Mouse (Mus musculus): ENCODE data around the gene E2f6. TPM values are rescaled to one million over a fixed set of nuclear protein-coding genes. Genes with fewer than 3 reads are reported as not detected.

The E2f6 gene
- total RNA-seq, 2 experiments from 2014 or later, result 27.5 to 43.8 TPM

DNA sequence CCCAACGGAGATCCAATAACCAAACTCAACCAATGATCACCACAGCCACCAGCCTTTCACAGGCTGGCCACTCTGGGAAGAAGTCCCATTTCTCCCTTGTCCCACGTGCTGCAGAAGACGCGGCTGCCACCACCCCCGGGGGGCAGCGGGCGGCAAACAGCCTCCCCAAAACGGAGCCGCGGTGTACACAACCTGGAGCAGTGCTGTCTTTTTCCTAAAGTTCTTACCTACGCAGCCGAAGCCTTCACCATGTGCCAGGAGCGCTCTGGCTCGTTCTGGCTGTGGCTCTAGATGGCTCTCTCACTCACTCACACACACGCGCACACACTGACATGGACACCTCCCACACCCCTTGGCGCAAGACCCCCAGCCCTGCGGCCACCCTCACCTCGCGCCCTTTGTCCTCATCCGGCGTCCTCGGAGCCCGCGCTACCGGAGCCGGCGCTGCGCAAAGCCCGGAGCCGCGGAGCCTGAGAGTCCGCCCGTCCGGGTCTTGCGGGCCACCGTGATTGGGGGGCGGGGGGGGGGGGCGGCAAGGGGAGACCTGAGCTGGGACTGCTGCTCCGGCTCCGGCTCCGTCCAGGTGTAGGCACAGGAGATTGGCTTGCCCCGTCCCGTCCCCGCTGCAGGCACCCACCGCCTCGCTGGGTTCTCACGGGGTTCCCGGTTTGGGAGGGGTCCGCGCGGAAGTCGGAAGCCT, 10.4 kb upstream of the E2f6 start, which contains the start of gene Greb1:
TSS of gene Greb1 (minus strand) at position 628 of the 700 bp plus-strand sequence.
- DNase-seq, result peak; percentile 69

DNA sequence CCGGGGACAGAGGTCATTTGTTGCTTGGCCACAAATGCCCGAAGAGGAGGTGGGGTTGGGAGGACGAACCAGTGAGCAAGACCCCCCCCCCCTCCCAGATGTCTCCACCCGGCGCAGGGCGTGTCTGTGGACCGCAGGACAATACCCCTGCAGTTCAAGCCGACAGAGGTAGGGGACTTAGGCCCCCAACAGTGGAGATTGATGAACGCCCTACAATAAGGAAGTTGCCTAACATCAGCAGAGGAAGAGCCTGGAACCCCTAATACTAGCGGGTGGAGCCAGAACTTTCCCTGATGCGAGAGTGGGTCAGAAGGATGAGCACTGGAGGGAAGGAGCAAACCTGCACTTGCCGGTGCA, 9.8 kb upstream of the E2f6 start:
- no peak for DNase-seq

DNA sequence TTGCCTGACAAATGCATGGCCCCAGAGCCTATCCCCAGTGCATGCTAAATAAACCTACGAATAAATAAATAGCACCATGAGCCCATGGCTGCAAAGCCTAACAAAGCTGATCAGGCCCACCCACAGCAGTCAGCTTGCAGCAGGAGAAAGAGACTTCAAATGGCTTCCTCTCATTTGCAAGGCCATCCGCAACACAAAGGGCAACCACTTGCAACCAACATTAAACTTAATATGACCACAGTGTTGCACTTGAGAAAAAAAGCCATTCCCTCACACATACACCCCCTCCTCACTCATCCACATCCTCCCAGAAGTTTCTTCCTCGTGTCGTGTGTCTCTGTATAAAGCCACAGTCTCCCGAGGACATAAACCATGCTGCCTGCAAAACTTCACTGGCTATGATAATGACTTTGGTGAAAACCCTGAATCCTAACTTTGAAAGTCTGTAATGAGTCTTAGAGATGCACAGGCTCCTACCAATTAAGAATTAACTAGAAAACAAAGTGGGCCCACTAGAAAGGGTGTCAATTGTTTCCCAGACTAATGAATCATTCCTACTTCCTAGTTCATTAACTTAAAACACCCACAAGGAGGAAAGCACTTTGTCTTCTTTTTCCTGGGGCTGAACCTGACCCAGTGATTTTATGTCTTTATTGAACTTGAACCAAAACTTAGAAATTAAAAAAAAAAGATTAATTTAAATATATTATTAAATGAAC, 7.4 kb upstream of the E2f6 start:
- DNase-seq, result no peak

DNA sequence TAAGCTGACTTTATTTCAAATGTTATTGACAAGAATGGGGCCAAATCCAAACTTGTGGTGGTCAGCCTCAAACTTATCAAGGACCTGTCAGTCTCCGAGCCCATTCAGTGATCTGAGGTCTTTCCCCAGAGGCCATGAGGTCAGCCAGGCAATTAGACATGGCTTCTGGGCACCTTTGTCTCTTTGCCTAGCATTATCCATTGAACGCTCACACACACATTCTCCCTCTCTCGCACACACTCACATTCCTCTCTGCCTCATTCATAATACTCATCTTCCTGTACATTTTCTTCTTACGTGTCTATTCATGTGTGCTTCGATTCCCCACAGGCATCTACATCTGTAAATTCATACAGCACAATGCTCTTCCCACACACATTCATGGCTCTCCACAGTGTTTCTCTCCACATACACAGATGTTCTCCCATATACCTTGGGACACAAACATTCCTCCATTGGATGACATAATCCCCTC, 6.8 kb upstream of the E2f6 start:
- no peak for DNase-seq

DNA sequence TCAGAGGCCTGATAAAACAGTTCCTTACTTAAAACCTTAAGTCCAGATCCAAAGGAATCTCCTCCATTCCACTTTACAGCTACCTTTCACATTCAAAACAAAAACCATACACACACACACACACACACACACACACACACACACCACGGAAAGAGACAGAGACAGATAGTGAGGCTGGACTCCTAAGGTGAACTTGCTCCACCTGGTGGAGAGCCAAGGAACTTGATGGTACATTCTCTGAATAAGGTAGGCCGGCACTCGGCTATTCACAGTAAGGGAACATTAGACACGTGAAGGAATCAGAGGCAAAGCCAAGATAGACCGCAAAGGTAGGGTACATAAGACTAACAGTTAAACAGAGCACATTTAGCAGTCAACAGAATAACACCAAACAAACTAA, 5.3 kb upstream of the E2f6 start:
- DNase-seq, result peak; percentile 90

DNA sequence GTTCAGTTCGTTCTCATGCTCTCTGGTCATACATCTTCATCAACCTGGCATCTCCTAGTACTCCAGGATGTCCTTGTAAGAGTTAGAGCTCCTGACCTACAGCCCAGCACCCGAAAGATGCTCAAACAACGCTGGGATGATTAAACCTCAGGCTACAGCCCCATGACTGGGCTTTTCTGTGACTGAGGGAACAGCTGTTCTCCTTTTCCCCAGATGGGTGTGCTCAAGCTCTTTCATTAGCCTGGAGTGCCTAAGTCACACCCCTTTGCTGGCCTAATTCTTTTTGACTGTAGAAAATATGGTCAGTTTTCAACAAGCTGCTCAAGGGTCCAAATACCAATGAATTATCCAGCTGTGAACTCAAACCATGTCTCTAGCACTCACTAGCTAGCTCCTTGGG, 2.7 kb upstream of the E2f6 start:
- DNase-seq, result peak; percentile 56

DNA sequence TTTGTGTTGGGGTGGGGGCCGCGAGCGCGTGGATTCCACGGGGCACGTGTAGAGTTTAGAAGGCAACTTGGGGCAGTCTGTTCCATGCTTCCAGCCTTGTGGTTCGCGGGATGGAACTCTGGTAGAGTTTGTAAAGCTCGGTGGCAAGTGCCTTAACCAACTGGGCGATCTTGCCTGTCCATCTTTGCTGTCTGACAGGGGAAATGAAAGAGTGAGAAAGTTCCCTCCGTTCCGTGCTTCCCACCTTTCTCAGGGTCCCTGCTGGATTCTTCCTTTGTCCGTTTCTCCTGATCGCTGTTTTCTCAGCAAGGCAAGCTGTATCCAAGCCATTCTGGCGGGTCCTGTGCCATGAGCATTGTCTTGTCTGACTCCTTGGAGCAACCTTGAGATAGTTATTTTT, 714 bp downstream of the E2f6 start:
- no peak for DNase-seq

DNA sequence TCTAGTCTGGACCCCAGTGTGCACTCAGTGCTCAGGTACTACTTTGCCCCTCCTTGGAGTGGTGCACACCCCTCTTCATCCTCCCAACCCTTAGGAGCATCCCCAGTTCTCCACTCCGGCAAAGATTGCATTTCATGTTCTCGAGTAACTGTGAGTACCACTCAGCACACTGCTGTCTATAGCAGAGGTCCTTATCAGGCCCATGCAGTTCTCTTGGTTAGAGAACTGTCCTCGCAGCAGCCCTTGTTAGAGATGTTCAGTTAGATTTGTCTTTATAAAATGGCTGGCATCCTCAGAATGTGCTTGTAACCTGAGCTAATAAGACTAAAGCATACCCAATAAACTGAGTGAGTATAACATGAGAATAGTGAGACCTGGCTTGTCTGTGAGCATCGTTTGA, 6.4 kb downstream of the E2f6 start:
- no peak for DNase-seq

DNA sequence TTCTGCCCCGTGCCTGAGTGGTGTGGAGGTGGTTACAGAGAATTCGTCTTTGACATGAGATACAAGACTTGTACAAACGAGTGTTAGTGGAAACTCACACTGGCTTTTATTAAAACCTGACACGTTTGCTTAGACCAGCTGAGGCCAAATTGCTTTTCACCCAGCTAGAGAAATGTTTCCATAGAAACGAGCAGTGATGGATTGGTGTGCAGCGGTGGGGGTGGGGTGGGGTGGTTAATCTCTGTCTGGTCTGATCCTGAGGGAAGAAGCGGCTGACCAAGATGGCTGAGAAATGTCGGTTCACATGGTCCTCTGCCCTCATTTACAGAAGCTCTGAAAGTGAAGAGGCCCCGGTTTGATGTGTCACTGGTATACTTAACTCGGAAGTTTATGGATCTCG, 7.8 kb downstream of the E2f6 start:
- DNase-seq, result no peak

DNA sequence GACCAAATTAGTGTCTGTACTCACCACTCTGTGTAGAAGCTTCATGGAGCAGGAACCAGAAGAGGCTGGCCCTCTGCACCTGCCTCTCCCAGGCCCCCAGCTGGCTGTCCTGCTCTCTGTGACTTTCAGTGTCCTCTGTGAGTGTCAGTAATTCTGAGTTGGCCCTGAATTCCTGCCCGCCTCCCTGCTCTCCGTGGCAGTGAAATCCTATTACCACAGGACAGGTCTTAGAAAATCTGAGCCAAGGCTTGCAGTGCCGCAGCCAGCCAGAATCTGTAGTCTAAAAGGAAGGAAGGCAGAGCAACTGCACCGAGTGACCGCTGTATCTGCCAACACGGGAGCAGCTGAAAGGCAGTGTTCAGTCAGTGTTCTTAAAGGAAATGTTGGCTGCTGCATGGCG, 10.0 kb downstream of the E2f6 start:
- DNase-seq, result peak; percentile 49

DNA sequence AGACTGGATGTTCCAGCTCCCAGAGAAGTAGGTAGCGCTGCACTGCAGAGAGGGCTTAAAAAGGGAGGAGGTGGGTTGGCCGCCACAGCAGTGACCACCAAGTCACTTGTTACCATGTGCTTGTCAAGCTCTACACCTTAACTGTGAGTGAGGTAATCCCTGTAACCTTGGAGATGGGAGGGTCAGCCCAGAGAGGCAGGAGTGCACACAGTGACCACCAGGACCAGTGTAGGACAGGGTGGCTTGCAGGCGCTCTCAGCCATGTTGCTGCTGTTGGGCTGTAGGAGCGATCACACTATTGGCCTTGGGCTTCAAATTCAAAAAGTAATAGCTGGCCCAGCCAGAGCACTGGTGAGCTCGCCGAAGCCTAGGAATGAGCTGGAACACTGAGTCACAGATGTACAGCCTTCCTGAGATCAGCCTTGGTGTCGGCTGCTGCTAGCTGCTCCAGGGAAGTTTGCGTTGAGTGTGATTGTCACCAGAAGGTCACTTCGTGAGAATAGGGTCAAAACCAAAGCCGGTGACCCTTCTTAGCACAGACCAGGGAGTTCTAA, 11.5 kb downstream of the E2f6 start:
- peak; percentile 56 for DNase-seq

DNA sequence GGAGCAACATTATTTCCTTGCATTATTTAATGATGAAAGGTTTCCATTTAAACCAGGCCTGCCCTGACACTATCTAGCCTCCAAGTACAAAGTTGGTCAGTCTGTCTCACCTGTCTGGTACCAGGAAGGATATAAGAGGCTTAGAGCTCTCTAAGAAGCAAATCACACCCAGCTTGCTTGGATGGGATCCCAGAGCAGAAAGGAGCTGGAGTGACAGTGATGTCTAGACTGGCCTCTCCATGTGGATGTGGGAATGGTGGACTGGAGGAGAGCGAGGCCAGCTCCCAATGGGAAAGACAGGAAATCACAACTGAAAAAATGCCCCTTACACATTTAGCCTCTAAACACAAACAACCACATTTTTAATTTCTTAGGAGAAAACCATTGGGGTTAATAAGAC, 12.9 kb downstream of the E2f6 start:
- no peak for DNase-seq

DNA sequence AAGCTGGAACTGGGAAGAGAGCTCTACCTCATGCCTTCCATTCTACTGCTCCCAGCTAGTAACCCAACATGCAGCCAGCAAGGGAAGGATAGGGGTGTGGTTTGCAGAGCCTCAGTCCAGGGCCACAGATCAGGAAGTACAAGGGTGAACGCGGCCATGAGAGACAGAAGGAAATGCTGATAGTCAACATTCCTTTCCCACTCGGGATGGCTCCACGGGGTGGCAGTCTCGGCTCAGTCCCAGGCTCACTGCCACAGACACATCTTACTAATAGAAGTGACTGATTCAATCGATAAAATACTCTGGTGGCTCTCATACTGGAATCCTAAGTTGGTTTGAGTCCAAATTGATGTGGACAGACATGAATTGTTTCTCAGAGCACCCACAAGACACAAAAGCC, 17.7 kb downstream of the E2f6 start:
- peak; percentile 72 for DNase-seq

DNA sequence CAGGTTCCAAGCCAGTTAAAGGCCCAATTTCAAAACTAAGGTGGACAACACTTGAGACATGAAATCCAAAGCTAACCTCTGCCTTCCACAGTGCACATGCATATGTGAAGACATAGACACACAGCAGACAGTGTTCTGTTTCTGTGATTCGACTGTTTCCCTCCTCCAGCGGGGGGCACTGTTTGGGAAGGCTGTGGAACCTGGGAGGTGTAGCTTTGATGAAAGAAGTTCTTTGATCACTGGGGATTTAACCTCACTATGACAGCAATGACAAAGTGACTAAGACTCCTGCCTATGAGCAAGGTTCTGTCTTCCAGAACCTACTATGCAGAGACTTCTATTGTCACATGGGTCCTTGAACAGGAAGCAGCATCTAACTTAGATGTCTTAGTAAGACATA, 19.0 kb downstream of the E2f6 start:
- peak; percentile 50 for DNase-seq

DNA sequence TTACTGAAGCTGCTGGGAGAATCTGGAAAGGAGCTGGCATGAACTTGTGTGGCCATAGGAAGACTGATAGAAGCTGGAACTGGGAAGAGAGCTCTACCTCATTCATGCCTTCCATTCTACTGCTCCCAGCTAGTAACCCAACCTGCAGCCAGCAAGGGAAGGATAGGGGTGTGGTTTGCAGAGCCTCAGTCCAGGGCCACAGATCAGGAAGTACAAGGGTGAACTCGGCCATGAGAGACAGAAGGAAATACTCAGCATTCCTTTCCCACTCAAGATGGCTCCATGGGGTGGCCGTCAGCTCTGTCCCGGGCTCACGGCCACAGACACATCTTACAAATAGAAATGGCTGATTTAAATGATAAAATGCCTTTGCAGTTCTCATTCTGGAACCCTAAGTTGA, 20.3 kb downstream of the E2f6 start:
- no peak for DNase-seq

DNA sequence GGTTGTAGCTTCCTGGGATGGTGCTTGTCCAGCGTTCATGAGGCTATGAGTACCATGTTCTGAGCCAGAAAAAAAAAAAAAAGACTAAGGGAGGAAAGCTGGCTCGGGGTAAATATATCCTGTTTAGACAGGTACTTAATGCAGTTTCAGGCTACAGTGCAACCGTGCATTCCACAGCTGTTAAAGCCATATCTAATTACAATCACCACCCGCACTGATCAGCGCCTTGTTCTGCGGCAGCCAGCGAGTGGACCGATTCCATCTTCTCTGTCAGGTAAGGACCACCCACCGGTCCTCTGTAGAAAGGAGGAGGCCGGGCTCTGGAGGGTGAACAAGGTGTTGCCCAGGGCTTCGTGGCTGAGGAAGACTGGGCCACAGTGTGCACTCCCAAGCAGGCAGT, 23.9 kb downstream of the E2f6 start:
- DNase-seq, result no peak

DNA sequence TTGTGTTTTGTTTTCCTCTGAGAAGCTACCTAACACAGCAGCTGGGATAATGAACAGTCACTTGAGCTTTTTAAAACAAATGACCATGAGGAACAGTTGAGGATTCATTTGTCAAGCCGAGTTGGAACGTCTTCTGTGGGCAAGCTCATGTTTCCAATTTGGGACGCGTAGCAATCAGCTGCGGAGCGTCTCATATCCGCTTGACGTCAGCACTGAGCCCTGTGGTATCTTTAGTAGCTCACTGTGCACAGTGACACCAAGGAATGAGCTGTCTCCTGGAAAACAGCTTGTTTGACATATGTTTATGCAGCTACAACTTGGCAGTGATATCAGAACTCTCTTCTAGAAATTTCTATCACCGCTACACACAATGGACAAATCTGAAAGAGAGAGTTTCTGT, 25.4 kb downstream of the E2f6 start:
- peak; percentile 71 for DNase-seq

DNA sequence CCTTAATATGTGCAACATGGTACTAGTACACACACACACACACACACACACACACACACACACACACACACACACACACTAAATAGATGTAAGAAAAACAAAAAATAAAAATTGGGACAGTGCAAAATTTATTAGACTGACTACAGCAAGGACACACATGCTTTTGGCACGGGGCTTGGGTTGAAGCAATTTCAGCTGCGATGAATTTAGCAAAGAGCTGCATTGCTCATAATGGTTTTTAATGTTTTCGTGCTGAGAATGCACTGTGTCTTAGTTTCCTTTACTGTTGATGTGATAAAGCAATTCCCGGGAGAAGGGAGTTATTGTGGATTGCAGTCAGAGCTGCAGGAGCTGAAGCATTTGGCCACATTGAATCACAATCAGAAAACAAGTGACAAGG, 27.0 kb downstream of the E2f6 start:
- peak; percentile 65 for DNase-seq

DNA sequence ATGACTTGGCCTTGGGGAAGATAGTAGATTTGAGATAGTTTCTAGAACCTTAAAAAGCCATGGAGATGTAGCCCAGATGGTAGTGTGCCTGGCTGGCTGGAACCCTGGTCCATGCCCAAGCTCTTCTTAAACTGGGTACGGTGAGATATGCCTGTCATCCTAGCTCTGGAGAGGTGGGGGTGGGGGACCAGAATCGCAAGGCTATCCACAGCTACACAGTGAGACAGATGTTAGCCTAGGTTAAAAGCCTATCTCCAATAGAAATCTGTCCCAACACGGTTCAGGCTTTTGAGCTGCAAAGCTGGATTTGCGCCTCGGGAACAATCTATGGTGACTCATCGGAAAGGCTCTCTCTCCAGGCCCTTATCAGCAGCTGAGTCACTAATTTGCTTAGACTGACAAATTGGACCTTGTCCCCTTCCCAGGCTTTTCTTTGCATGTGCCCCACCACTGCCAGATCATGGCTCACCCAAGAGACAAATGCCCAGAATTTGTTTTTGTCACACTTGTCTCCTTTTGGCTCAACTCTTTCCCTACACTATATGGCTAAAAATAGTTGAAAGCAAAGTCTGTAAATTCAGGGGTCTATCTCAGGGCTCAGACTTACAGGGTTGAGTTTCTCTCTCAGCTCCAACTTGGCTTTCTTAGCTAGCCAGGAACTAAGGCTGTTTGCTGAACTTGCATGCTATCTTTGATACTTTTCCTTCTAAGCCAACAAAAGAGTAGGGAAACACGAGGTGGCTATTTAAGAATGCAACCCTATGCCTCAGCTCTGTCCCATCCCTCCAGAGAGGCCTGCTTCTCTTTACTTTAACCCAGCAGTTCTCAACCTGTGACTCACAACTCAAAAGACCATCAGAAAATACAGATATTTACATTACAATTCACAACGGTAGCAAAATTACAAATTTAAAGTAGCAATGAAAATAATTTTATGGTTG, 30.3 kb downstream of the E2f6 start:
- peak; percentile 65 for DNase-seq

DNA sequence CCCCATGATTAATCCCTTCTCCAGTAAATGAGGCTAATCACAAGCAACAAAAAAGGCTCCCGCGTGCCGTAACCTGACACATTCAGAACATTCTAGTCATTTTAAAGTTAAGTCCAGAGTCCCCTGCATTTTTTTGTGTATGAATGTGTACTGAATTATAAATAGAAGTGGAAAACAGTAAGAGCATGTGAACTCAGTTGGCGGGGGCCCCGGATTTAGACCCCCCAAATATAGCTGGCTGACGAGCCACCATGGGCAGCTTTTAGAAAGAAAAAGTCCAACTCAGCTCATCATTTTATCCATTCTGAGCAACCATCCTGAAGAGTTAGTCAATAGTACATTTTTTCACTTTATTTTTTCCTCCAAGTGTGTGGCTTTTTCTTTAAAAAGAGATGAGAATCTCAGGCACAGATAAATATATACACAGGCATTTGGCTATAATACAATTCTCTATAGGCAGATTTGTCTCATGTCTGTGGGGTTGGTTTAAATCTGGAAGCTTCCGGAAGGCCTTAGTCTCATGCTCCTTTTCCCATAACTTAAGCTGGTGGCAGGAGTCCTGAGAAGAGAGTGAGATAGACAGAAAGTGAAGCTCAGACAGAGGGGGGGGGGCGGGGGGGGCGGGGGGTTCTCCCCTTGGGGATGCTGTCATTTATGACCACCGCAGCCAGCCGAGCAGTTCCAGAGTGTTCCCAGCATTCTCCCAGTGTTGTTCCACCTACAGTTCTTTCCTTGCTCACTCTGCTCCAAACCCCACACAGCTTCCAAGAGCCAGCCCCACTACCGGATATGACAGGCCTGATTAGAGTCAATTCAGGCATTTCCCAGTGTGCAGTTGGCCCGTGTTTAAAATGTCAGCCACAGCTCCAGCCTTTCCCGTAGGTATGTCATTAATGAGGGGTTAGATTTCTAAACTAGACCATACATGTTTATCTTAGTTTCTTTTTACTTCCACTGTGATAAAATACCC, 34.1 kb downstream of the E2f6 start:
- no peak for DNase-seq

DNA sequence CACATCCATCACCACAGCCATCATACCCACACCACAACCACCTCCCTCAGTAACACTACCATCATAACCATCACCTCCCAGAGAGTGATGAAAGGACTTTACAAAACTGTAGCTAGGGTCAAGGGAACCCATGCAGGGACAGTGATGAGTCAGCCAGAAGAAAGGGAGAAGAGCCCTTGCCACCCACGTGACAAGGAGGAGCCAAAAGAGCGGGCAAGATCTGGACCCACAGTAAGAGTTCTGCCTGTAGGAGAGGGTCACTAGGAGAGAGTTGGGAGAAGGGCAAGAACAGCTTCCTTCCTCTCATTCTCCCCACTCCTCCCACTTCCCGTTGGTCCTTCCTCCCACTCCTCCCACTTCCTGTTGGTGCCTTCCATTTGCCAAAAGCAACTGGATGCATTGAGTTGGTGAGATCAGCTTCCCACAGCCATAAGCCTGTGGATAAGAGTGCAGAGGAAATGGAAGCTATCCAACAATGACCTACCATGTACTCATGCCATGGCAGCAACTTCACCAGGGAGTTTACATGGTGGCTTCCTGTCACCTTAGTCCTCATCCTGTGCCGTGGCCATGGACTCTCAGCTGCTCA, 36.5 kb downstream of the E2f6 start:
- no peak for DNase-seq
